Mouse (Mus musculus) embryo, embryonic 11.5 days (tissue): ENCODE measurements around the gene Nt5dc1.
"Not testable (repeated sequence)": the region's sequence is repeated elsewhere in the genome, so short reads cannot be mapped to it uniquely, and the experiment has no call there.

Experiments used
- DNase-seq: peaks from one replicate; pipeline ENCODE4 v3.0.0-alpha.2; 2012; ENCODE audit warnings: low read depth, low spot score

Nt5dc1 gene

DNA sequence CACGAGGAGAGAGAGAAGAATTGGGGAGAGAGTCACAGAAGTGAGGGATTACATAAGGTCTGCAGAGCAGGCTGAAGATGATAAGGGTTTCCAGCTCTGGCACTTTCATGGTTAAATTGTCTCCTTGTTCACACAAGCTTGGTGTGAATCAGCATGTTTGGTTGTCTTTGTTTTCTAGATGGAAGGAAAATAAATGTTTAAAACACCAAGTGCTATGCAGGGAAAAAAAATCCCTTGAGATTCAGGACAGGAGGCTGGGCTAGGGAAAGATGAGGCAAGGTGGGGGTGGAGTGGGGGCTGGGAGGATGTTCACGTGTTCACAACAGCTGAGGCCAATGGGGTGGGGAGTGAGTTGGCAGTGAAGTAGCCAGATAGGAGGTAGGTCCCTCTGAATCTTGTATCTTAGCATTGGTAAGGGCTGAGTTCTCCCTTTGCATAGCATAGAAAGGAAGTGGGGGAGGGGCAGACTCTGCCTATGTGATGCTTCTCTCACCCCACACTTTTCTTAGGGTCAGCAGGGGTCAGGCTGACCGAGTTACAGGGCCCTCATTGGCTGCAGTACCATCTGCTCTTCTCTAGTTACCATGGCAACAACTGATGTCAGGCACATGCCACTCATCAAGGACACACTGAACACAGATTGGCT is 101.7 kb downstream of the Nt5dc1 start:
- peak; percentile 45 for DNase-seq

DNA sequence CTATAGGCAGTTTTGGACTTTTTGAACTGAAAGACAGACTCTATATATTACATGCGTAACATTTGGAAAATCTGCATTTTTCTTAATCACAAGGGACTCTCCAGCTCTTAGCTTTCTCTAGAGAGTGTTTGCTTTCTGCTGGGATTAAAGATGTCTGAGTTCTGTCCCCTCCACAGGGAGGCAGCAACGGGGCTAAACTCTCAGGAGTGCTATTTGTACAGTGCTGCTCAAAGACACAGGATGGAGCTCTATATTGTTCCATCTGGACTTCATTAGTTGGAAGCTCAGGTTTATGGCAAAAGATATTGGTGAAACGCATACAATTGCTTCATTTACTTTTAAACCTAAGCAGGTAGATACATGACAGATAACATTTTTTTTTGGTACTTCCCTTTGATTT is 105.8 kb downstream of the Nt5dc1 start:
- no peak for DNase-seq

DNA sequence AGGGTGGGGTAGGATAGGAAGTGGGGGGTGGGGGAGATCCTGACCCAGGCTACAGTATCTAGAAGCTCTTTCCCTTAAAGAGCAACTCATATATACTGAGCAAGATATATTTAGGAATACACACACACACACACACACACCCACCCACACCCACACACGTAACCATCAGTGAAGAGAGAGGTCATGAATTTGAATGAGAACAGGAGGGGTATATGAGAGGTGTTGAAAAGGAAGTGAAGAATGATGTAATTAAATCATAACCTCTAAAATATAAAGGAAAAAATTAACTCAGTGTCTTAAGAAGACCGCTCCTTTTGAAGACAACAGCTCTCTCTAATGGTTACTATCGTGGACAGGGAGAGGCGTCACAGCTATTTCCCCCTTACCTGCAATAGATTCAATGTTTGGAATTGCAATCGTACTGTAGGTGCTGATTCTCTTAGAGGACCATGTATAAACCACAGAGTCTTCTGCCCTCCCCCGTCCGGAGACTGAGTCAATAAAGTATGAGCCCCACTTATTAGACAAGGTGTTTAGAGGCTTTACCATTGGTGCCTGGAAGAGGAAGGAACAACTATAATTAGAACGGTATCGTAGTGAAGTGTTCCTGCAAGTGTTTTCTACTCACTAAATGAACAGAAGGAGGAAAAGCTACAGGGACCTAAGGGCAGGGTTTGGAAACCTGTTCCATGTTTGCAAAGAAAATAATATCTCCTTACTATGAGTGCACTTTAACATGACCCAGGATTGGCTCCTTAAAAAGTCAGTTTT is 108.3 kb downstream of the Nt5dc1 start:
- DNase-seq, result no peak

DNA sequence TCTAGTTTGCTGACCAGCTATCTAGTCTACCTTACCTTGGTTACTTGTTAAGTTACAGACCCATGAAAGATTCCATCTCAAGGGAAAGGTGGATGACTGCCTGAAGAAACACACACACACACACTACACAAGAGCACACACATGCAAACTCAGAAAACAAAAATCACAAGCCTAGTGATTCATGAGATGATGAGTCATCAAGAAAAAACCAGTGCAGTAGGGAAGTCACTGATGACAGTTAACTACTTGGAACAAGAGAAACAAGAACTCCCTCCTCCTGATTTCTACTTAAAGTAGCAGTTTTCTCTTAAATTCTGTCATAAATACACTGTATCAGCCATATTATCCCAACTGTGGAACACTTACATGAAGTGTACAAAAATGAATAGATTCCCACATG is 111.3 kb downstream of the Nt5dc1 start:
- no peak for DNase-seq

DNA sequence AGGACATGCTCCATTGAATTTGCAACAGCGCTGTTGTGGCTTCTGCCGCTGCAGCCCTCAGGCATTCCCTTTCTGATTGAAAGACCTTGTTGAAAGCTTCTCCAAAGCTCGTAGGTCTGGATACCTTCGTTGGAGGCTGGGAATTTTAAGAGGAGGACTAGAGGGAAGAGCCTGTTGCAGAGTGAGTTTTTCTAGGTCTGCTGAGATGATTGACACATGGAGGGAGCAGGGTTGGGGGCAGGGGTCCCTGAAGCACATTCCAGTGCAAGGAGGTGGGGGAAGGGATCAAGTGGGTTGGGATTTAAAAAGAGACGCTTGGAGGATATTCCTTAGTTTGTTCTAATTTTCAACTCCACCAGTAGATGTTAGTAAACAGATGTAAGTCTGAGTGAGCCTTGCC is 118.0 kb downstream of the Nt5dc1 start:
- DNase-seq, result no peak

- DNase-seq, result no peak
Observed at GRCm38 (mm10) chr10:34297980-34298753, 120.2 kb downstream of the Nt5dc1 start.

DNA sequence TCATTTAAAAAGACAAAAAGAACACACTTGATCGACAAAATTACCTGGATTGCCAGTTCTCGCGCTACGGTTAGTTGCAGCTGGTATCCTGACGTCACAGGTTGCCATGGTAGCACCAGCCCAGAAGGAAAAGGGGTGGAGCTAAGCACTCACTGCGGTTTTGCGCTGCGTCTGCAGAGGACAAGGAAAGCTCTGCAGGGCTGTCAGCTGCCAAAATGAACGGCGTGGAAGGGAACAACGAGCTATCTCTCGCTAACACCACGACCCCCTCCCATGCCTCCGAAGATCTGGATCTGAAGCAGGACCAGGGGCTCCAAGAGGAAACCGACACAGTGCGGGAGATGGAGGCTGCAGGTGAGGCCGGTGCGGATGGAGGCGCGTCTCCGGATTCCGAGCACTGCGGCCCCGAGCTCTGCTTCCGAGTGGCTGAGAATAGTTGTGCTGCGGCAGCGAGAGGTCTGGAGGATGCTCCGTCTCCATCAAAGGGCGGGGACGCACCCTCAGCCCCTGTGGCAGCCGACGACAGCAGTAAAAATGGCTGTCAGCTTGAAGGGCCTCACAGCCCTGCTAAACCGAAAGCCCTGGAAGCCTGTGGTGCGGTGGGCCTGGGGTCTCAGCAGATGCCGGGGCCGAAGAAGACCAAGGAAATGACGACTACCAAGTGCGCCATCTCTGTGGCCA is 120.9 kb downstream of the Nt5dc1 start, which contains the start of gene Tspyl4:
TSS of gene Tspyl4 (plus strand) at position 144 of the 681 bp plus-strand sequence.
- DNase-seq, result peak; percentile 88

GRCm38 (mm10) chr10:34296911-34297298 is 121.4 kb downstream of the Nt5dc1 start:
- no peak for DNase-seq

DNA sequence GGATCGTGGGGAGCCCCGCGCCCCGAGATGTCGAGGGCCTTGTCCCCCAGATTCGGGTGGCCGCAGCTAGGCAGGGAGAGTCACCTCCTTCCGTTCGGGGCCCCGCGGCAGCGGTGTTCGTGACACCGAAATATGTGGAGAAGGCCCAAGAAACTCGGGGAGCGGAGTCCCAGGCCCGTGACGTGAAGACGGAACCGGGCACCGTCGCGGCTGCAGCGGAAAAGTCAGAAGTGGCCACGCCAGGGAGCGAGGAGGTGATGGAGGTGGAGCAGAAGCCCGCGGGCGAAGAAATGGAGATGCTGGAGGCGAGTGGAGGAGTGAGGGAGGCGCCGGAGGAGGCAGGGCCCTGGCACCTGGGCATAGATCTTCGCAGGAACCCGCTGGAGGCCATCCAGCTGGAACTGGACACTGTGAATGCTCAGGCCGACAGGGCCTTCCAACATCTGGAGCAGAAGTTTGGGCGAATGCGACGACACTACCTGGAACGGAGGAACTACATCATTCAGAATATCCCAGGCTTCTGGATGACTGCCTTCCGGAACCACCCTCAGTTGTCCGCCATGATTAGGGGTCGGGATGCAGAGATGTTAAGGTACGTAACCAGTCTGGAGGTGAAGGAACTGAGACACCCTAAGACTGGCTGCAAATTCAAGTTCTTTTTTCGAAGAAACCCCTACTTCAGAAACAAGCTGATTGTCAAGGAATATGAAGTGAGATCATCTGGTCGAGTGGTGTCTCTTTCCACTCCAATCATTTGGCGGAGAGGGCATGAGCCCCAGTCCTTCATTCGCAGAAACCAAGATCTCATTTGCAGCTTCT is 135.7 kb downstream of the Nt5dc1 start:
- DNase-seq, result no peak

DNA sequence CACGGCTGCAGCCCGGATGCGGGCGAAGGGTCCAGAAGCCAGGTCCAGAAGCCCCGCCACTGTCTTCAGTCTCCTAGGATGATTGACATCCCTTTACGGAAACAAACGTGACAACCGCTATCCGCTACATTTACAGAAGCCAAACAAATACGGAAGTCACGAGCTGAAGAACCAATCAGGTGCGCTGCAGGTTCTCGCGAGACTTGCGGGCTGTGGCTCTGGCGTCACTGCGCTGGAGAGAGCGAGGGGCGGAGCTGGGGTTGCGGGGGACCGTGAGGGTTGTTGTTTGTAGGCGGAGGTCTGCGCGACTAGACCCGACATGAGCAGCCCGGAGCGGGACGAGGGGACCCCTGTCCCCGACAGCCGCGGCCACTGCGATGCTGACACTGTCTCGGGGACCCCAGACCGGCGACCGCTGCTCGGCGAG is 136.4 kb downstream of the Nt5dc1 start, which contains the start of gene Tspyl1:
TSS of gene Tspyl1 (plus strand) at position 229 of the 427 bp plus-strand sequence.
- peak; percentile 95 for DNase-seq

GRCm38 (mm10) chr10:34281211-34281961 is 137.0 kb downstream of the Nt5dc1 start:
- no peak for DNase-seq

DNA sequence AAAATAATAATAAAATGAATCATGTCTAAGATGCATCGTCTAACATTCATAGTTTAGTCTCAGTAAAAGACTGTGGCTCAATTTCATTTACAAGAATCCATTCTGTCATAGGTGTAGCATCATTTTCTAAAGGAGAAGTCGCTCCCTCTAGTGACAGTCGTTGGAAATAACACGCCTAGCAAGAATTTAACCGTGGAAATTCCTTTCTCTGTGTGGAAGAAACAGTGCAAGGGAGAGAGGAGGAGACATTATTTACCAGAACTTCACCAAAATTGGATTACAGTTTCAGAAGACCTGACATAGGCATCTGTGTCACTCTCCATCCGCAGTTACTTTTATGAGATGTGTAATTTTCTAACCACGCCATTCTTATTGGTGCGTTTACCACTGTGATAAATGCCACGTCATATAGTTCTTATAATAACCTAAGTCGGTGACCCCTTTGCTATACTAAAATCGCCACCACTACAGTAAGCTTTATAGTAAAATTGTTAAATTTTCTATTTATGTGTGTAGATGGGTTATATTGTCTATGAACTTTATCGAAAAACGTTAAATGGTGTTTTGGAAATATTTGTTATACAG is 137.7 kb downstream of the Nt5dc1 start:
- DNase-seq, result no peak

GRCm38 (mm10) chr10:34271681-34272080 is 146.7 kb downstream of the Nt5dc1 start:
- DNase-seq, result no peak

GRCm38 (mm10) chr10:34267312-34268070 is 150.9 kb downstream of the Nt5dc1 start:
- no peak for DNase-seq

- DNase-seq, result no peak
Observed at GRCm38 (mm10) chr10:34265106-34265505, 153.2 kb downstream of the Nt5dc1 start.

- not testable (repeated sequence) for DNase-seq
Observed at GRCm38 (mm10) chr10:34252833-34253232, 165.5 kb downstream of the Nt5dc1 start.

DNA sequence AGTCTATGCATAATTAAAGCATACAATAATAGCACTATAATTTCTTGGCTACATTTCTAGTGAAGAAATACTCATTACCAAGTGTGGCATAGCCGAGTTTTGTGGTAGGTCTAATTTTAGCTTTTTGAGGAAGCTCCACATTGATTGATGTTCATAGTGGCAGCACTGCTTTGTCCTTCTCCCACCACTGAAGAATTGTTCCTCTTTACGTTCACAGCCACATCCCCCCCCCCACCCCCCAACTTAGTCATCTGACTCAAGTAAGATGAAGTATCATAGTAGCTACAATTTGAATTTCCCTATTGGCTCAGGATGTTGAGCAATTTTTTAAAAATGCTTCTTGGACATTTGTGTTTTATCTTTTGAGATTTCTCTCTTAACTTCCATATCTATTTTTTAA is 168.8 kb downstream of the Nt5dc1 start:
- no peak for DNase-seq

- no peak for DNase-seq
Observed at GRCm38 (mm10) chr10:34247757-34248156, 170.6 kb downstream of the Nt5dc1 start.

DNA sequence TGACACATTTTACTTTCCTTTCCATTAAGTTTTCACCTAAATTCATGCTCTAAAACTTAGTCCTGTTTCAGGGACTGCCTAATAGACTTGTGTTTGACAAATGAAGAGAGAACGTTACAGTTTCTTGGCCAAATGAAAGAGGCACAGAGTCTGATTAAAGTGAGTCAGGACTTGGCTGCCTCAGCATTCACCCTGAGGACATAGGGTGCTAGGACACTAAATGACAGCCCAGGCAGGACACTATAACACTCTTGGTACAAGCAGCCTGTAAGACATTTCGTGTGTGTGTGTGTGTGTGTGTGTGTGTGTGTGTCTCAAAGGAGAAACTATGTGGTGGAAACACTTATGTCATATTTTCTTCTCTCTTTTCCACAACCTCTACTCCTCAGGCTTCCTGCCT is 172.2 kb downstream of the Nt5dc1 start:
- no peak for DNase-seq
